Mouse (Mus musculus): ENCODE results near the gene Hipk1.
"Not testable (repeated sequence)": the region's sequence is repeated elsewhere in the genome, so short reads cannot be mapped to it uniquely, and the experiment has no call there.

Hipk1 gene

DNA sequence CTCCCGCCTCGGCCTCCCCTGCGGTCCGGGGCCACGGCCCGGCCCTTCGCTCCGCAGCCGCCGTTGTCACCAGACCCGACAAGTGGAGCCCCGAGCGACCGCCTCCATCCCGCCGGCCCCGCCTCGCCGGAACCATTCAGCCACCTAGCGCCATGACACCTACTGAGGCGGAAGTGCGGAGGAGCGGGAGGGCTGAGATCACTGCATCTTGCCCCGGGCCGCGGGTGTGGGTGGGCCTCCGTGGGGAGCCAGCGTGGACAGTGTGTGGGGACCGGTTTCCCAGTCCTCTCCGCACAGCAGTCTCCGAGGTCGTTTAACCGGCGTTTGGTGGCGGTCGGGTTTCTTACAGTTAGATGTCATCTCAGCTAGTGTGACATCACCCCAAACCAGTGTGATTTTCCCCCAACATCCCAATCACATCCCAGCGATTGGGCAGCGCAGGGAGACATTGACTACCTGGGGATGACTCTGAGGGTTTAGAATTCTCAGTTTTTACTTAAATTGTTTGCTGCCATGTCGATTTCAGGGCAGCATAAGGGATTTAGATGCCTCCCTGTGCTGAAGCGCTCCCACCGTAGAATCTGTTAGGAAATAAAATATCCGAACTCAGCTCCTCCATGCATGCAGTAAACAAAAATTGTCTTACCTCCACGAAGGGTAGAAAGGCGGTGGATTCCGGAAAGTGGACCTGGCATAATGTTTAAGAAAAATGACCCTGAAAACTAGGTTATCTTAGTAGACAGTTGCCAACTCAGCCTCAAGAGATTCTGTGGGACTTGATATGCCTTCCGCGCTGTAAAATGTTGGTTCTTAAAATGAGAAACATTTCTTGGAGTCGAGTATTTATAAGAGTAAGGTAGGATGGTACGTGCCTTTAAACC, at the start of gene Hipk1:
Gene Hipk1 (minus strand): TSS at position 334 of the 881 bp plus-strand sequence.
- DNase-seq (ENCODE audit: low read depth) = no peak

DNA sequence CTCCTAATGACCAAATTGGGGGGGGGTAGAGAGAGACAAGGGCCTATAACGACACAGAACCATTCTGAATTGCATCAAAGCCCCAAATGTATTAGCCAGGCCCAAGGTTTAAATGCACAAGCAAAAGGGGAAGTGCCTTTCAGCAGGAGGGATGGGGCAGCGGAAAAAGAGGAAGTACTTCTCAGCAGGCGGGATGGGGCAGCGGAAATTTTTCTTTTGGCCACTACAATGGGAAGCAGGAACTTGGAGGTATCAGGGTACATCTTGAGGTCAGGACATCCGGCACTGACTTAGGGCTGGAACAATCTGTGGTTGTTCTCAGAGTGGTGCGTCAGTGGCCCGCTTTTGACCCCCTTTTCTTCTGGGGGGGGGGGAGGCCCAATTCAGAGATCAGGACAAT, 49.6 kb upstream of the Hipk1 start:
- DNase-seq (ENCODE audit: low read depth) = not testable (repeated sequence)

DNA sequence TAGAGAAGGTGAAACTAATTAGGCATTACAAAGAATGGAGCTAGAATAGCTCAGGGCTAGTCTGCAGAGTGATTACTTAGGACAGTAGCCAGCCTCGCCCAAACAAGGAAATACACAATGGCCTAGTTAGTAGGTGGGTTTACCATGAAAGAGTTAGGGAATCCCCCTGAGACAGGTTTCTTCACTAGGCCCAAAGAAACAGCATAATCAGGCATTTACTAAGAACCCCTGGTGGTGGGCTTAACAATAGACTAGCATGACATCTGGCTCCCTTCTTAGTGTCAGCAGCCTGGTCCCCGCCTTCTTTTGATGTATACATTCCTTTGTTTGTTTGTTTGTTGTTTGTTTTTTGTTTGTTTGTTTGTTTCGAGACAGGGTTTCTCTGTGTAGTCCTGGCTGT, 48.8 kb upstream of the Hipk1 start:
- not testable (repeated sequence) for DNase-seq (ENCODE audit: low read depth)

DNA sequence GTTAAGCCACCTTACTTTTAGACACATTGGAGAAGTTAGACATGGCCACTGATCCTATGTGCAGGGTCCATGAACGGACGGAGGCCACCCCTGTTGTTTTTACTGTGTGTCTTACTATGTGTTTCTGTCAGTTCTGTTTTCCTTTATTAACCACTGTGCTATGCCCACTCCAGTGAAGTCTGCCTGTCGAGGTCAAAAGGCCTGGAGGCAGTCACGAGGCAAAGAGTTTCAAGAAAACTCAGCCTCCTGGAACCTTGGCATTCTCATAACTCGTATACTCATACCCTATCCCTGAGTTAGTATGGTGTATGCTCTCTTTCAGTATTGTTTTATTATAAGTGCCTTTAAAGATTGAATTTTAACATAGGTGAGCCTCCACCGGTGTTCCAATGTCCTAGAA, 48.3 kb upstream of the Hipk1 start:
- no peak for DNase-seq (ENCODE audit: low read depth)

DNA sequence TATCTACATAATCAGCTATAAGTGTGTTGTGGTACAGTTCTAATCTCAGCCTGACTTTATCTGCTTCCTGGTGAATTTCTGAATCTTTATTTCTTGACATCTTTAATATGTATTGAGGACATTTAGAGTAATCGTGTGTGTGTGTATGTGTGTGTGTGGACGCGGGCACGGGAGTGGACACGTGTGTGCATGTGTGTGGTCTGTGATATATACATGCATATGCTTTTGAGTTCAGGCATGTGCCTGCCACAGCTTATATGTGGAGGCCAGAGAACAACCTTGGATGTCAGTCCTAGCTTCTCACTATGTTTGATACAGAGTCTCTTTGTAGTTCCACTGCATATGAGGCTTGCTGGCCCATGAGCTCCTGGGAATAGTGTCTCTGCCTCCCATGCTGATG, 45.1 kb upstream of the Hipk1 start:
- DNase-seq (ENCODE audit: low read depth) = no peak

DNA sequence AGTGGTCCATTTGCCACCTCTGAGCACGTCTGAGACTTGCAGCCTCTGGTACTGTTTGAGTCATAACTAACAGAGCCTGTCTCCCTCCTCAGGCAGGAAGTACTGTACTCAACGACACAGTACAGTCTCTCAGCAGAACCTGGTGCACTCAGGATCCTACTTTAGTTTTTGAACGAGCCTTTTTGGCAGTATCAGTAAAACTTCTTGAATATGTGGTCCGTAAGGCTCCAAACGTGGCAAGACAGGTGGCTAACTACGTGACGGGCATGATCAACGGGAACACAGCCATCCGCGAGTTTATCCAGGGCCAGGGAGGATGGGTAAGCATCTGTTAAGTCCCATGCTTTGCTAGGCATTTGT, 44.6 kb upstream of the Hipk1 start:
- DNase-seq (ENCODE audit: low read depth) = no peak

DNA sequence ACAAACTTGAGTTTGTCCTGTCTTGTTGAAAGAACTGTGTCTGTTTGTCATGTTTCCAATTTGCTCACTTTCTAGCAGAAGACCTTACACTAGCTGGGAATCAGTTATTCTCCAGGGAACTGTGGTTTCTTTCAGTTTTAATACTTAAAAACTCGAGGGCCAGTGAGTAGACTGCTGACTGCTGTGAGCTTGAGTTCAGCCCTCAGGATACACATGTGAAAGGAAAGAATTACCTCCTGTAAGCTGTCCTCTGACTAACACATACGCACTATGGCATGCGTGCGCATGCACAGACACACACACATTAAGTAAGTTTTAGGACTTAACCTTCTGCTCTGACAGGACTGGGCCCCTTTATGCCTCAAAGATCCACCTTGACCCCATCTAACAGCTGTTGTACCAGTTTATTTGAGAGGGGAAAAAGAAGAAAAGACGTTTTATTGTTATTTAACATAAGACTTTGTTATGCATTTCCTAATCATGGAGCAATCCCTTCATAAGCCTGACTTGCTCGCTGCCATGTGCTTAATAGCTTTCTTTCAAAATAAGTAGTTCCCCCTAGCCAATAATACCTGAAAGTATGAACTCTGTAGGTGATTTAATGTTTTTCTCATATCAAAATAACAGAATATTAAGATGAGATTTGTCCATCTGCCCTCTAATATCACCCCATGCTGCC, 44.0 kb upstream of the Hipk1 start:
- no peak for DNase-seq (ENCODE audit: low read depth)

DNA sequence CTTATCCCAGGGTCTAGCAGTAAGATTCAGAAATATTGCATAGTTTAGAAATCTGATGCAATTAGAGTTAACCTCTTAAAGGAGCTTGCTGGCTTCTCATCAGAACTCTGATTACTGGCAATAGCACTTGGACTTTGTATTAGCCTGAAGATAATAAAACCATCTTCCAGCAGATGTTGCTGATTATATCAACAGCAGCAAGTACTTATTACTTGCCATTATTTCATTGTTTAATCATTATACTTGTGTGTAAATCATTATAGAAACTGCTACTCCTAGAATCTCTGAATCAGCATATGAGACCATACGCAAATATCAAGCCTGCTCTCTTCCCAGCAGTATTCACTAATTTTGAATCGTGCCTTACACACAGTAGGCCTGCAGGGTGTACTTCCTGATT, 42.6 kb upstream of the Hipk1 start:
- DNase-seq (ENCODE audit: low read depth) = no peak

DNA sequence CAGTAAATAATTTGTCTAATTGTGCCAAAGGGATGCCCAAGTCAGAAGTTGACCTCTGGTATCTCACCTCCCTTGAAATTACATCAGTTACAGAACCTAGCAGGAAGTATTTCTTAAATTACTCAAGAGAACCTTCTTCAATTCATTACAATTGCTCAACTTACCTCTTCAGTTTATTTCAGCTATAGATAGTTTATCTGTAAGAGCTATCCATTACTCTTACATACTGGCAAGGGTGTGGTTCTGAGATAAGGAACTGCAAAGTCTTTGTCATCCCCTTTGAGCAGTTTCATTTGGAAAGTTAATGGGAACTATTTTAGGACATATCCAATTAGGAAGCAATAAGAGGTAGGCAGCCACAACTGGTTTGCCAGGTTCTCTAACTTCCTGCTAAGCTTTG, 41.1 kb upstream of the Hipk1 start, which contains the start of gene Bcl2l15:
Gene Bcl2l15 (plus strand): TSS at position 176 of the 400 bp plus-strand sequence.
- no peak for DNase-seq (ENCODE audit: low read depth)

DNA sequence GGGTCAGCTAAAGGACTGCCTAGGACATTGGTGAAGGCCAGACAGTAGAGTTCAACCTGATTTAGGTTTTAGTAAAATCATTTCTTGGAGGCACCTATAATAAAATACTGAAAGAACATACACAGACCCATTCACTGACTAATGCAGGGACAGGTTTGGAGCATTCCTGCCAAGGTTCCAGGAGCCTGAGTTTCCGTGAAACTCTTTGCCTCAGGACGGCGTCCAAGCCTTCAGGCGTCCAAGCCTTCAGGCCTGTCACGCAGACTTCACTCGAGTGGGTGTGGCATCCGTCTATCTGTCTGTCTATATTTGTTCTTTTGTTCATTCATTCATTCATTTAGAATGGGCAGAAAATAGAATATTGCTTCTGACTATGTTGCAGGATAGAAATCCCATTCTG, 39.8 kb upstream of the Hipk1 start:
- peak; percentile 21 for DNase-seq (ENCODE audit: low read depth)

DNA sequence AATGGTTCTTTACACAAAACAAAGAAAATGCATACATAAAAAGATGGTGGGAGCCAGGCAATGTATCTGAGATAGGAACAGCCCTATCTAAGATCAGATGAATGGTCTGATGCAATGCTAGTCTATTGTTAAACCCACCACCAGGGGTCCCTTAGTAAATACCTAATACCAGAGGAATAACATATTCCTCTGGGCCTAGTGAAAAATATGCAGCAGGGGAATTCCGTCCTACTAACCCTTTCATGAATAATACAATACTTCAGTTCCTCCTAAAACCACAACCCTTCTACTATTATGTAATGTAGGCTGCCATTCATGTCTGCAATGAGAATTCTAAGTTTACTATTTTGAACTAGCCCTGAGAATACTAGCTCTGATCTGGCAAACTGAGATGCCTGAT, 39.3 kb upstream of the Hipk1 start:
- DNase-seq (ENCODE audit: low read depth) = not testable (repeated sequence)

DNA sequence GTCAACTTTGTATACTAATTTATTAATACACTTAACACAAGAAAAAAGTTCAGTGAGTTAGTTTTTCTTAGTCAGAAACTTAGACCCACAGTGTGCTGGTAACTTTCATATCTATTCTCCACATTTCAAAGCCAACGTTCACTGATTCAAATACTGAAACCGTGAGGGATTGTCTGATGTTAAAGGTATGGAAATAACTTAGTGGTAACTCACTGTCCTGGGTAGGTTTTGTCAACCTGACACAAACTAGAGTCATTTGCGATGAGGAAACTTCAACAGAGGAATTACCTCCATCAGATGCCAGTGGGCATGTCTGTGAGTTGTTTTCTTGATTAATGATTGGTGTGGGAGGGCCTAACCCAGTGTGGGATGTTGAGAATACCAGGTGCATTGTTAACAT, 37.7 kb upstream of the Hipk1 start:
- no peak for DNase-seq (ENCODE audit: low read depth)

DNA sequence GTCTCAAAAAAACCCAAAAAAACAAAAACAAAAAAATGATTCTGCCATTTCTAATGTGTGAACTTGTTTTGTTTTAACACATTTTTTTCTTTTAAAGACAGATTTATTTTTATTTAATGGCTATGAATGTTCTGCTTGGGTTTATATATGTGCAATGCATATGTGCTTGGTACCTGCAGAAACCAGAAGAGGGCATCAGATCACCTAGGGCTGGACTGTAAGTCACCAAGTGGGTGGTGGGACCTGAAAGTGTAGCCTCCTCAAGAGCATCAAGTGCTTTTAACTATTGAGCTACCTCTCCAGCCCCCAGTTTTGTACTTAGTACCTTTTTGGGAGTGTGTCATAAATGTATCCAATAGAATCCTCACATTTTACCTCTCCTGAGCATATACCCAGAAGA, 36.2 kb upstream of the Hipk1 start:
- DNase-seq (ENCODE audit: low read depth) = no peak

DNA sequence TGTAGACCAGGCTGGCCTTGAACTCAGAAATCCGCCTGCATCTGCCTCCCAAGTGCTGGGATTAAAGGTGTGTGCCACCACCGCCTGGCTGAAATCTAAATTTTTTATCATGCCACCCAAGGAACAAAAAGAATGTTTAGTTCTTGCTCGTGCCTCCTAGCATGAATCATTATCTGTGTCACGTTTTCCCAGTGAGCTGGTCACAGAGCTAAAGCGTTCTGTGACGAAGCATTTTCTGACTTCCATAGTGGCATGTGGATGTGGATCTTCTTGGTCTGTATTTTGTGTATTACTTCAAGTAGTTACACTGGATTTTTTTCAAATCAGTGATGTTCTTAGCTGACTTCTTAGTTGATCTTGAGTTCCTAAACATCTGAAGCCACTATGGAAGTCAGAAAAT, 19.6 kb upstream of the Hipk1 start:
- no peak for DNase-seq (ENCODE audit: low read depth)

DNA sequence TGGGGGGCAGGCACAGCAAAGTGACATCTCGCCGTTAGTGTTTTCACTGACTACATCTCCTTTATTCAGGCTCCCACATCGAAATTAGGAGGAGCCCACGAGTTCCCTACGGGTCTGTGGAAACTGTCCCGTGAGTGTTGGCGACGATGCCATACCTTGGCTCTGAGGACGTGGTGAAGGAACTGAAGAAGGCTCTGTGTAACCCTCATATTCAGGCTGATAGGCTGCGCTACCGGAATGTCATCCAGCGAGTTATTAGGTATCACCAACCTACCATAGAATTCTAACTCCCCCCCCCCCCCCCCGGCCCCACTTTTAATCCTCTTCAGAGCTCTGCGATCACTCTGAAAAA, 18.4 kb upstream of the Hipk1 start:
- DNase-seq (ENCODE audit: low read depth) = no peak

DNA sequence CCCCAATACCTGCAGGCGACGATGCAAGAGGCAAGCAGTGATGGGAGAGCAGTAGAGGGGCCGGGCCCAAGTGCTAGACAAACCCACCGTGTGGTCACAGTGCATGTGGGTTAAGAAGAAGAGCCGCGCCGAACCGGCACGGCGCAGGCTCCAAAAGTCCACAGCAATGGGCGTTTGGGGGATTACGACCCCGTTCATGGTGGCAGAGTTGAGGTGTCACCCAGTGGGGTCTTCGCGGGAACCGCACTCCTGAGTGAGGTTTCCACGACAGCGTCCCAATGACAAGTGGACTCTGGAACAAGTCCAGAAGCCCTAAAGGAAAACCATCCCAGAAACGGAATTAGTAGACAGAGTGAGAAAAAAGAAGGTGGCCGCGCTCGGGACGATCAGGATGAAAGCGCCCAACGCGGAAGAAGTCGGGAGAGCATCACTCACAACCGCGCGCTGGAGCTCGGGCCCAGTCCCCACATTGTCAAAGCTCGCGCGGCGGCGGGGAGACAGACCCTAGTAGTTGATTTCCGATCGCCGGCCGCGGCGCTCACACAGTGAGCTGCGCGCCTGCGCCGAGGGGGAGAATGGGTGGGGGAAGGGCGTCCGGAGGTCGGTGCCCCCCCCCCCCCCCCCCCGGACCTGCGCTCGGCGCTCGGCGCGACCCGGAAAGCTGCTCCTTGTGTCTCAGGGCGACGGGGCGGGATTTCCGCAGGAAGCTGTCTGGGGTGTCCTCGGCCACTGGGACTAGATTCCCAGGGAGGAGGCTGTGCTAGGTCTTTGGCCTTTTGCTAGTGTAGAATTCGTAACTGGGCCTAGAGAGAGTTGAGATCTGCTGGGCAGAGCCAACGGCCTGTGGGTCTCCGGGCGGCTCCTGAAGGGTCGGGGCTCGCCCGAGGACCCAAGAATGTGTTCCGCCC, 17.8 kb upstream of the Hipk1 start, which contains the start of the genes Dclre1b, Ap4b1 and Gm43064:
Gene Dclre1b (minus strand): TSS at position 554 of the 908 bp plus-strand sequence.
Gene Ap4b1 (plus strand): TSS at position 630 of the 908 bp plus-strand sequence.
Gene Gm43064 (plus strand): TSS at position 683 of the 908 bp plus-strand sequence.
- DNase-seq (ENCODE audit: low read depth) = peak; percentile 53

DNA sequence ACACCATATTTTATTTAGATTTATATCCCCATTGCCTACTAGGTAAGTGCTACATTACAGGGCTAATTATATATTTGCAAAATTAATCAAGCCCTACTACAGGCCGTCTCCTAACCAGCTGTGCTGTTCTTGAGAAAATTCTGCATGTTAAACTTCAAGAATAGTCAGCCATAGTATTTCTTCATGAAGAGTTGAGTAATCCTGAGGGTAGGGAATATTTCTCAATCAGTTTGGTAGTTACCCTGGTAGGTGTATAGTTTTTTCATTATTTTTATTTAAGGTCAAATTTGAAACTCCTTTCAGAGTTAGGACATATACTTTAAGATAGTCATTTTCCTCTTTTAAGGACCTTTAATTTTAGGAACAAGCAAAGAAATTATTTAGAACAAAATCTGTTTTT, 14.3 kb upstream of the Hipk1 start:
- no peak for DNase-seq (ENCODE audit: low read depth)

DNA sequence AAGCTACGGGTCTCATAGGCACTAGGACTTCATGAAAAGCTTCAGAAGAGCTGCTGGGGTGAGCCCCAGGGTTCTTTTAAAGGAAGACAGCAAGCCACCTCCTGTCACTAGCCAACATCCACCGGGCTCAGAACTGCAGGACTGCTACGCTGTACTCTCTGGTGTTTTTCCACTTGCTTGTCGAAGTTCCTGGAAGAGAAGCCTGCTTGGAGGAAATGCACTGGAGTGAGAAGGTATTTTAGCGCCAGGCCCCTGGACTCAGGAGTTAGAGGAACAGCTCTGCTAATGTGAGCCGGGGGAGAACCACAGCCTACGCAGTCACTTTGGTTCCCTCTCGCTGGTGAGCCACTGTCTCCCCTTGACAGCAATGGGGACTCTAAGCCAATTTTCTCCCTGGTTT, 11.5 kb upstream of the Hipk1 start:
- no peak for DNase-seq (ENCODE audit: low read depth)

DNA sequence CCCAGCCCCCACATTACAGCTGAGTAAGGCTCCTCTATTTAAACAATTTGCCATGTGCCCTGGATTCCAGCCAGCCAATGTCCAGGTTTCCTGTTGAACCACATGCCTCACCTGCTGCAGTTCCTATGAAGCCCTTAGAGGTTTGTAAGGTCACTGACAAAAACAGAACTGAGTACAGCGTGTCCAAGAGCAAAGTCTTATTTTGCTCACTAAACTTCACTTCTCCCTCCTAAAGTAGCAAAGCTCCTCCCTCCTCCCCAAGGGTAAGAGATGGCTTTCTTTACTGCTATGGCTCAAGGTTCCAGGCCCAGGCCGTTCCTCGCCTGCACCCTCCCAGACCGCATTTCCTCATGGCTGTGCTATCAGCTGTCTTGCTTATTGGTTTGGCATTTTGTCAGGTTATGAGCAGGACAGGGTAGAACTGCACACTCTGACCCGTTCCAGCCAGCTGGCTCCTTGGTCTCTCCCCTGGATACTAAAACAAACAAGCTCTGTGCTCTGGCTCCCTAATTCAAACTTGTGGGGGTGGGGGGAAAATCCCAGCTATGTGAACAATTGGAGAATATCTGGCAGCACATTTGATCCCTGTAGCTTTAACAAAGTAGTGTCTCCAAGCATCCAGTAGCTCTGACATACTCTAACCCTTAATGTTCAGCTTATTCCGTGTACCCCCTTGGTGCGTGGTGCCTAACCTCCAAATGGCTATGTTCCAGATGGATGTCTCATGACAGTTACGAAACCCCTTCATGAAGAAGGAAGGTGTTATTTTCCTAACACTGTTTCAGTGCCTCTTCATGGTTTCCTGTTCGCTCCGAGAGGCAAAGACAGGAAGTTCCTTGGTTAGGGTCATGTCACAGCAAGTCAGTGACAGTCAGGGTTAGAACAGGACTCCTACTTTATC, 10.5 kb upstream of the Hipk1 start:
- DNase-seq (ENCODE audit: low read depth) = peak; percentile 82

DNA sequence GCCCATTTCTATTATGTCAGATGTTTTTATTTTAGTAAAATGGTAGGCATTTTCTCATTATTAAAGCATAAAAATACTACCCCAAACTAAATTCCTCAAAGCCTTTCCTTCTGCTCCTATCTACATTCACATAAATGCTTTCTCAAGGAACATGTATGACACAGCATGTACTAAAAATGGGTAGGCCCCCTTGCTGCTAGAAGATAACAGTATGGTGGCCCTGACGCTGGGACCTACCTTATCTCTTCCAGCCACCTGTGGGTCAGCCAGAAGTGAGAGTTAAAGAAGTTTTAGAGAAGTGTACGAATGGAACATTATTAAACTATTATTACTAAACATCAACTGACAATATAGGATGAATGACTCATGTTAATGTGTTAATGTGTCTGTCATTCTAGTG, 8.1 kb upstream of the Hipk1 start:
- DNase-seq (ENCODE audit: low read depth) = no peak

DNA sequence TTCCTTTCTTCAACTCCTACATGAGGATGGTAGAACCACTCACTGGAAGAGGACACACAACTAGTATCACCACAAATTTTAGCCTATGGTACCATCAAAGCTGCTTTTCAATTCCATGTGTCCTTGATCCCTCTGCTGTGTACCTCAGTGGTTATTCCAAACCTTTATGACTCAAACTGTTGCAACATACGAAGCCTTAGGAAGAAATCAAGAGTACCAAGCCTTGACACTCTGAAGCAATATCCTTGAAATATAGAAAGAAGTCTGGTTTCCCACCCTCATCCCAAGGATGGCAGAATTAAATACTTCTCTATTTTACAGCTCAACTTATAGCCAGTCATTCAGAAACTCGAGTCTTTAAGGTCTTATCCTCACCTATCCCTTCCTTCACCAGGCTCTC, 5.0 kb upstream of the Hipk1 start:
- DNase-seq (ENCODE audit: low read depth) = no peak
